Mouse (Mus musculus) cerebellum, adult 8-10 months (tissue): ENCODE measurements at regions not wholly inside any gene's neighbourhood (a gene's known extent, or its start where the extent isn't known, plus 50 kb on each side); places are given as distances from the start of the nearest gene placed in this dataset.

ENCODE experiments used
- DNase-seq: peaks from one replicate; pipeline ENCODE4 v3.0.0; 2022

DNA sequence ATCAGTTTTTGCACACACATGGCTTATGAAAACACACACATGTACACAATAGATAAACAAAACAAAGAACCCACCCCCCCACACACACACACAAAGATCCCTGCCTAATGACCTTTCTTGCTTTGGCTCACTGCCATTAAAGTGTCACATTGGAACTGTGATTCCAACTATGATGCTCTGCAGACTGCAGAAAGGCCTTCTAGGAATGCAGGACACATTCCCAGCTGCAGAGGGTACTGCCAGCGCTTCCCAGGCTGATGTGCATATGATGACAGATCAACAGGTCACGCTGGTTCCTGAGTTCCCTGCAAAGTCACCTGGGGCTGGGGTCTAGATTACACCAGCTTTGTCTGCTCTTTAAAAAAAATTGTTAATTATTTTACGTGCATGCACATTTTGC is 68.1 kb upstream of the Ppm1j start:
- no peak for DNase-seq

DNA sequence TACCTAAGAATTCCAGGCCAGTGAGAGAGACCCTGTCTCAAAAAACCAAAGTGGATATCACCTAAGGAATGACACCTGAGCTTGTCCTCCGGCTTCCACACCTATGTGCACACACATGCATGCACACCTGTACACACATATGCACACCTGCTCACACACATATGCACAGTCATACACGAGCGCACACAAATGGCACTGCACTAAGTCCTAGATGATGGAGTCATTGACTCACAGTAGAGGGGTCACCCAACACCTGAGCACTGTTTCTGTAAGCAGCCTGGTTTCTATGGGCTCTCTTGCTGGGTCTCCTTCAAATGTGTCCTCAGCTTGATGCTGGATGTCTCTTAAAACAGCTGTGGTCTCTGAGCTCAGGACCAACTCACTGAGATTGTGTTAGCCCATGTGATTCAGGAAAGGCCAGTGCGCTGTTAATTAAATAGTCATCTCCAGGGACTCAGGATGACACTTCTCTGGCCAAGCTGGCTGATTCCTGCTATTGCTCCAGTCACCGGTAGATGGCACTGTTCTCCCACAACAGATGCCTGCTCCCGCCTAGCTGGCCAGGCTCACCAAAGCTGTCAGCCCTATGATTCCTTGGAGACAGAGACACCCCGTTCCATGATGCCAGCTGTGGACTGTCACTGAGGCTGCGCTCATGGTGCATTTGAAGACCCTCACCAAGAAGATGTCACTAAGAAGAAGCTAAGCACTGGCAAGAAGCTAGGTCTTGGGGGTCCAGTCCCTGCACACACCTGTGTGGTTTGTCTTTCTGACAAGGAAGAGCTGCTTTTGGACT is 66.8 kb upstream of the Ppm1j start:
- peak; percentile 68 for DNase-seq

DNA sequence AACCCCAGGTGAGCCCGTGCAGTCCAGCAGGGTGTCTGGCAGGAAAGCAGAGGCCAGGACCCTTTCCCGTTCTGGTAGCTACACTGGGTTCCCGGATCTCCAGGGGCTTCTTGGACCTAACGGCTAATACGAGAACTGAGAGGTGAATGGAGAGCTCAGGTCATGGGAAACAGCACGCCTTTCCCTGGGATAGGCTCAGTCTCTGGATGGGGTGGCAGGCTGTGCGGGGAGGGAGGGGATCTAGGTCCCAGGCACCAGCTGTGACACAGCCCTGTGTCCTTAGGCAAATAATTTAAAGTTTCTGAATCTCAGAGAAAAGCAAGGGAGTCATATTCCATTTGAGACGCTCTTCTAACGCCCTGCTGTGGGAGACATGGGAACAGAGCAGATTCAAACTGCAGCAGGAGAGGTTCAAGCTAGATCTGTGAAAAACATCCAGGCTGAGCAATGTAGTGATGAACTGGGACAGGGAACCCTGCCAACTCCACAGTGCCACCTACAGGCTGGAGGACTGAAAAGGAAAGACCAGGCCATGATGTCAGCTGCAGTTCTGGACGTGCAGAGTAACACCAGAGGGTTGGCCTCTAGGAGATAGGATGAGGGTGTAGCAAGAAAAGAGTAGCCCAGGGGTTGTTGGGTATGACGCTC is 66.1 kb upstream of the Ppm1j start:
- DNase-seq = peak; percentile 16
